Mouse (Mus musculus): ENCODE data around the gene Shox2. TPM values are rescaled to one million over a fixed set of nuclear protein-coding genes. Genes with fewer than 3 reads are reported as not detected.

The Shox2 gene
- polyA plus RNA-seq (2011; ENCODE audit: insufficient read depth, insufficient read length, low replicate concordance, missing spikeins), result 2.7 and 3.0 TPM in 2 replicates

- 0% methylated on average over 15 of the region's 15 CpGs for WGBS
- no peaks in the 10 kb centered on the region for H3K4me1 ChIP-seq (ENCODE audit: control insufficient read depth, insufficient read depth, low read length)
Measured at GRCm38 (mm10) chr3:66981706-66982105, at the start of gene Shox2. Gene Shox2, minus strand, starts transcription at chr3:66981771.

GRCm38 (mm10) chr3:66996820-66997219 lies 15.2 kb upstream of the Shox2 start:
- WGBS, result 70% methylated on average over 1 of the region's 1 CpGs
- Histone ChIP-seq H3K4me3 (replicated peaks; ENCODE audit: control insufficient read depth, low read depth, low read length) (no peak overlapping the region), H3K4me1 (ENCODE audit: control insufficient read depth, insufficient read depth, low read length) (no peaks in the 10 kb centered on the region), H3K27ac (ENCODE audit: control insufficient read depth, insufficient read depth, low read depth, low read length, poor library complexity) (no peak overlapping the region)
- TF ChIP-seq POLR2A (IDR thresholded peaks at IDR 0.05; ENCODE audit: borderline replicate concordance, control insufficient read depth, low read depth, low read length) (no peak), CTCF (IDR thresholded peaks at IDR 0.05; ENCODE audit: control insufficient read depth, insufficient read depth, low read length) (no peak)

More at GRCm38 (mm10) chr3:66981706-66982105, at the start of gene Shox2:
- peak within 1 kb of the TSS; percentile 39 for H3K4me3 ChIP-seq (replicated peaks; ENCODE audit: control insufficient read depth, low read depth, low read length)
- H3K27ac ChIP-seq (ENCODE audit: control insufficient read depth, insufficient read depth, low read depth, low read length, poor library complexity), result no peak within 1 kb of the TSS; the same call in 1 of the 2 replicates
- TF ChIP-seq CTCF (IDR thresholded peaks at IDR 0.05; ENCODE audit: control insufficient read depth, insufficient read depth, low read length) (no peak), POLR2A (IDR thresholded peaks at IDR 0.05; ENCODE audit: borderline replicate concordance, control insufficient read depth, low read depth, low read length) (no peak)

GRCm38 (mm10) chr3:66986287-66986560 lies 4.7 kb upstream of the Shox2 start:
- H3K4me3 ChIP-seq (replicated peaks; ENCODE audit: control insufficient read depth, low read depth, low read length), result peak overlapping the region; percentile 94

GRCm38 (mm10) chr3:66985539-66986286 lies 4.1 kb upstream of the Shox2 start:
- under 1% methylated on average over 60 of the region's 60 CpGs for WGBS
- peak overlapping the region; percentile 51; the same call in 1 of the 2 replicates for H3K27ac ChIP-seq (ENCODE audit: control insufficient read depth, insufficient read depth, low read depth, low read length, poor library complexity)

More at GRCm38 (mm10) chr3:66986287-66986560, 4.7 kb upstream of the Shox2 start:
- Histone ChIP-seq H3K27ac (ENCODE audit: control insufficient read depth, insufficient read depth, low read depth, low read length, poor library complexity) (no peak overlapping the region), H3K4me1 (ENCODE audit: control insufficient read depth, insufficient read depth, low read length) (no peaks in the 10 kb centered on the region; the same call in 1 of the 2 replicates)
- WGBS, result 18% methylated on average over 1 of the region's 1 CpGs
- TF ChIP-seq POLR2A (IDR thresholded peaks at IDR 0.05; ENCODE audit: borderline replicate concordance, control insufficient read depth, low read depth, low read length) (no peak), CTCF (IDR thresholded peaks at IDR 0.05; ENCODE audit: control insufficient read depth, insufficient read depth, low read length) (no peak)

GRCm38 (mm10) chr3:66983481-66983880 lies 1.9 kb upstream of the Shox2 start:
- WGBS, result 20% methylated on average over 3 of the region's 3 CpGs
- no peak for TF ChIP-seq CTCF (IDR thresholded peaks at IDR 0.05; ENCODE audit: control insufficient read depth, insufficient read depth, low read length)
- no peak for TF ChIP-seq POLR2A (IDR thresholded peaks at IDR 0.05; ENCODE audit: borderline replicate concordance, control insufficient read depth, low read depth, low read length)
- no peak overlapping the region for H3K27ac ChIP-seq (ENCODE audit: control insufficient read depth, insufficient read depth, low read depth, low read length, poor library complexity)

More at GRCm38 (mm10) chr3:66985539-66986286, 4.1 kb upstream of the Shox2 start:
- H3K4me3 ChIP-seq (replicated peaks; ENCODE audit: control insufficient read depth, low read depth, low read length), result peak overlapping the region; percentile 94
- TF ChIP-seq POLR2A (IDR thresholded peaks at IDR 0.05; ENCODE audit: borderline replicate concordance, control insufficient read depth, low read depth, low read length) (peak; percentile 42; the same call in 1 of the 2 replicates), CTCF (IDR thresholded peaks at IDR 0.05; ENCODE audit: control insufficient read depth, insufficient read depth, low read length) (no peak)
- no peaks in the 10 kb centered on the region; the same call in 1 of the 2 replicates for H3K4me1 ChIP-seq (ENCODE audit: control insufficient read depth, insufficient read depth, low read length)

GRCm38 (mm10) chr3:66982181-66982911 lies 775 bp upstream of the Shox2 start:
- TF ChIP-seq POLR2A (IDR thresholded peaks at IDR 0.05; ENCODE audit: borderline replicate concordance, control insufficient read depth, low read depth, low read length), result no peak
- TF ChIP-seq CTCF (IDR thresholded peaks at IDR 0.05; ENCODE audit: control insufficient read depth, insufficient read depth, low read length), result no peak
- no peak overlapping the region for H3K4me3 ChIP-seq (replicated peaks; ENCODE audit: control insufficient read depth, low read depth, low read length)
- WGBS, result 3% methylated on average over 29 of the region's 29 CpGs
- H3K4me1 ChIP-seq (ENCODE audit: control insufficient read depth, insufficient read depth, low read length), result no peaks in the 10 kb centered on the region; the same call in 1 of the 2 replicates
- H3K27ac ChIP-seq (ENCODE audit: control insufficient read depth, insufficient read depth, low read depth, low read length, poor library complexity), result no peak overlapping the region

More at GRCm38 (mm10) chr3:66983481-66983880, 1.9 kb upstream of the Shox2 start:
- Histone ChIP-seq H3K4me1 (ENCODE audit: control insufficient read depth, insufficient read depth, low read length) (no peaks in the 10 kb centered on the region; the same call in 1 of the 2 replicates), H3K4me3 (replicated peaks; ENCODE audit: control insufficient read depth, low read depth, low read length) (no peak overlapping the region)

- Histone ChIP-seq H3K4me3 (replicated peaks; ENCODE audit: control insufficient read depth, low read depth, low read length) (peak within 1 kb of the TSS; percentile 39), H3K4me1 (ENCODE audit: control insufficient read depth, insufficient read depth, low read length) (no peaks in the 10 kb centered on the region), H3K27ac (ENCODE audit: control insufficient read depth, insufficient read depth, low read depth, low read length, poor library complexity) (no peak within 1 kb of the TSS; the same call in 1 of the 2 replicates)
- no peak for TF ChIP-seq CTCF (IDR thresholded peaks at IDR 0.05; ENCODE audit: control insufficient read depth, insufficient read depth, low read length)
- TF ChIP-seq POLR2A (IDR thresholded peaks at IDR 0.05; ENCODE audit: borderline replicate concordance, control insufficient read depth, low read depth, low read length), result no peak
- WGBS, result under 1% methylated on average over 57 of the region's 62 CpGs
Measured at GRCm38 (mm10) chr3:66981101-66981661, 390 bp downstream of the Shox2 start, which contains the start of gene Rsrc1. Gene Rsrc1, plus strand, starts transcription at chr3:66981390.
